Mouse (Mus musculus): Measurements from ENCODE around the gene Fam107b. TPM values are rescaled to one million over a fixed set of nuclear protein-coding genes. Genes with fewer than 3 reads are reported as not detected.
A peak's percentile ranks its signal among the peaks of the same experiment; 100 is the strongest.

Gene Fam107b
- polyA plus RNA-seq, 1 experiment from 2014 or later, result 38.3 TPM

DNA sequence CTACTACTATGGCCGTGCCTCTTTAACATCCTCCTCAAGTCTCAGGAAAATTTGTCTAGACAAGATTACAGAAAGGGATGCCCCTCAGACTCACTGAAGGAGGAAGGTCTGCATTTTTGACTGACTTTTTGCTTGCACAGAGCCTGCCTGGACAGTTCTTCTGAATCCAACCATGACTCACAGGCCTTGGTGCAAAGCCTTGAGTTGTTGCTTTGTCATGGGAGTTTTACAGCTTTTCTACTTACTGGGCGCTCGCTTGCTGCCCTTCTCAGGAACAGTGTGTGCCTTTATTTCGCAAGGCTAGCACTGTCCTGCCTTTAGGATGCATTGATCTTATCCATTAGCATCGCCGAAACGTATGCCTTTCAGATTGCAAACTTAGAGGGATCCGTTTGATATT lies 215.3 kb downstream of the Fam107b start:
- Histone ChIP-seq H3K4me3 (no peak overlapping the region), H3K4me1 (replicated peaks) (no peaks in the 10 kb centered on the region), H3K9ac (no peak overlapping the region), H3K4me2 (no peak overlapping the region), H3K27me3 (no peaks in the 10 kb centered on the region), H3K9me3 (no peaks in the 10 kb centered on the region), H3K36me3 (peaks cover 19% of the 10 kb centered on the region), H3K27ac (replicated peaks) (no peak overlapping the region)
- 85% methylated on average over 8 of the region's 8 CpGs for WGBS
- ATAC-seq (ENCODE audit: low read depth), result no peak

DNA sequence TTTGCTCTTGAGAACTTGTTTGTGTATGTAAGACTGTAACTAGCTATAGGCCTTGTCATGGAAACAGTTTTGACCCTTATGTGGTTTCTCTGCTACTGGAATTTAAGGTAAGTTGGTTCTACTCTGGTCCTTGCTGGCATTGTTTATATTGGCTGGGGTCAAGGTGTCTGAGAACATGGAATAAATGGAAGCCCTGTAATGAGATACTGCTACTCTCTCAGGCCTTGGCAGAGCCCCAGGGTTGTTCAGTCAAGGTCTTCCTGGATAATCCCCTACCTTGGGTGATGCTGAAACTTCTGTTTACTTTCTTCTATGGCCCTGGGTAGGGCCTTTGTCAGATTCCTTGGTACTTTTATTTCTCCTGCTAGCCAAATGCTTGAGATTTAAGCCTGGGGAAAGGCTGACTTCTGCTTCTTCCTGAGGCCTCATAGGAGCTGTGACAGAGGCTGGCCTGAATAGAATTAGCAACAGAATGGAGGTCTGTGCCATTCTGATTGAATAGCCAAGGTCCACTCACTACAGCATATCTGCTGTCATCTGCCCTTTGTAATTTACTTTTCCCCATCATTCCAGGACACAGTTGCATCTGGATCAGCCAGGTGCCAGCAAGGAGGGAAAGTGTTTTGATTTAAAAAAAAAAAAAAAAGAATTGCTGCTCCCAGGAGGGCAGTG lies 217.6 kb downstream of the Fam107b start:
- Histone ChIP-seq H3K4me2 (no peak overlapping the region), H3K36me3 (no peaks in the 10 kb centered on the region), H3K4me3 (no peak overlapping the region), H3K27me3 (no peaks in the 10 kb centered on the region), H3K27ac (replicated peaks) (no peak overlapping the region), H3K9me3 (no peaks in the 10 kb centered on the region), H3K9ac (no peak overlapping the region), H3K4me1 (replicated peaks) (no peaks in the 10 kb centered on the region)
- no peak for ATAC-seq (ENCODE audit: low read depth)

DNA sequence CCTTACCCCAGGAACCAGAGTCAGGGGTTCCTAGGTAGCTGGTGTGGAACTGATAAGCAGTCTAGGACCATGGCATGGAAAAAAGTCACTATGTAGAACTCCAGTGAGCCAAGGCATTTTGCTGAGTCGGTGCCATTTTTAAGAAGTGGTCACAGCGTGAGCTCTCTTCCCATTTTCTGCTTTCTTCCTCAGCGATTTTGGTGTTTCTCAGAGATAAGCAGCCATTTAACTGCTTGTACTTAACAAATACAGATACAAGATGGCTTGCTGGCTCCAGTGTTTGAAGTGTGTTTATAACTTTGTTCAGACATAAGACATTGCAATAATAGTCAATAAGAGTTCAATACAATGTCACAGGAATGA lies 218.1 kb downstream of the Fam107b start:
- H3K9me3 ChIP-seq, result no peaks in the 10 kb centered on the region
- no peak overlapping the region for H3K4me2 ChIP-seq
- H3K4me3 ChIP-seq, result no peak overlapping the region
- H3K36me3 ChIP-seq, result no peaks in the 10 kb centered on the region
- H3K4me1 ChIP-seq (replicated peaks), result no peaks in the 10 kb centered on the region
- ATAC-seq (ENCODE audit: low read depth), result no peak
- H3K27me3 ChIP-seq, result no peaks in the 10 kb centered on the region
- H3K9ac ChIP-seq, result no peak overlapping the region
- WGBS, result 77% methylated on average over 3 of the region's 3 CpGs
- no peak overlapping the region for H3K27ac ChIP-seq (replicated peaks)

DNA sequence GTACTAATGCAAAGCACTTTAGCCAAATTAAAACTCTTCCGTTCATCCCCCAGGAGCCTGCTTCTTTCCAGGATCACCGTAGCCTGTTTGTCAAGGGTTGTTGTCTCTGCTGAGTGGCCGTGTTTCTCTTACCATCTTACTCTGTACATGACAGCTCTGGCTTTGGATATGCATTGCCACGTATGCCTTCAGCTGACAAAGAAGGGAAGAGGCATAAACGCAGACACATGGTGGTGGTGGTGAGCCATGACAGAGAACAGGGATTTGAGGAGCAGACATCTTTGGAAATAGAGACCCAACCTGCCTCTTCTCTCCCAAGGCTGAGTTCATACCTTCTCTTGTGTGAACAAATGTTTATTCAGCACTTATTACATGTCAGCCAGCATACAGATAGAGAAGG lies 226.3 kb downstream of the Fam107b start:
- Histone ChIP-seq H3K4me1 (replicated peaks) (peaks cover 12% of the 10 kb centered on the region), H3K27me3 (0 out of 2 replicates have a peak, but pooled peaks cover 7% of the 10 kb centered on the region), H3K36me3 (no peaks in the 10 kb centered on the region), H3K27ac (replicated peaks) (no peak overlapping the region), H3K4me2 (no peak overlapping the region), H3K9me3 (no peaks in the 10 kb centered on the region), H3K4me3 (no peak overlapping the region), H3K9ac (no peak overlapping the region)
- 64% methylated on average over 5 of the region's 5 CpGs for WGBS
- no peak for ATAC-seq (ENCODE audit: low read depth)

DNA sequence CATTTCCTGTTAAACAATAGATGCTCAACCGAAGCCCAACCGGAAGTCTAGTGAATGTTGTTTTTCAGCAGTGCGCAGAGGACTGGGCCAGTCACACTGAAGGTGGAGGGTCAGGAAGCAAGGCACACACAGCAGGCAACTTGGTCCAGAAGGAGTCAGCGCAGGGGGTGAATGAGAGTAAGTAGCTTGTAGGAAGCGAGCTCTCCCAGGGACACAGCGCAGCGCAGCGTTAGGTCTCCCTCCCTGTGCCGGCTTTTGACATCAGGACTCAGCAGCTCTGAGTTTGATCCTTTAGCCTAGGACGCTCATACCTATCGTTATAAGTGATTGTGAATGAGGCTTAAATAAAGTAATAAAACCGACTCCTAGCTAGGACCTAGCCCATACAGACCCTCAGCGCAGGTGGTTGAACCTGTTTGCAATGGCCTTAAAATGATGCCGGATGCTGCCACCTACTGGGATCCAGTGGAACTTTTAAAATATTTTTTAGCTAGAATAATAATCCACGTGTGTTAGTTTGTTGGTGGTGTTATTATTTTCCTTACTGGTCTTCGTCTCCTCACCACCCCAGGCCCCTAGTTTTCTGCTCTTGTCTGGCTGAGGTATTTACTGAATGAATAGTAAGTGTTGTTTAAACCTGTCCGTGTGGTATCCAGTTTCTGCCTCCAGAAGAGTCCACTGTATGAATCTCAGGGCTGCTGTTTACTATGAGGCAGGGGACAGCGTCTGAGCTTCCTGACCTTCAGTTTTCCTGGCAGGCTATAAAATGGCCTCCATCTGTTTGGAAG lies 229.7 kb downstream of the Fam107b start:
- H3K27me3 ChIP-seq, result 0 out of 2 replicates have a peak, but pooled peaks cover 7% of the 10 kb centered on the region
- ATAC-seq (ENCODE audit: low read depth), result peak; percentile 81
- no peak overlapping the region for H3K27ac ChIP-seq (replicated peaks)
- WGBS, result 15% methylated on average over 18 of the region's 18 CpGs
- H3K4me3 ChIP-seq, result peak overlapping the region; percentile 30
- no peaks in the 10 kb centered on the region for H3K9me3 ChIP-seq
- no peaks in the 10 kb centered on the region for H3K36me3 ChIP-seq
- H3K9ac ChIP-seq, result peak overlapping the region; percentile 34; the same call in 1 of the 2 replicates
- peaks cover 12% of the 10 kb centered on the region for H3K4me1 ChIP-seq (replicated peaks)
- H3K4me2 ChIP-seq, result peak overlapping the region; percentile 57

DNA sequence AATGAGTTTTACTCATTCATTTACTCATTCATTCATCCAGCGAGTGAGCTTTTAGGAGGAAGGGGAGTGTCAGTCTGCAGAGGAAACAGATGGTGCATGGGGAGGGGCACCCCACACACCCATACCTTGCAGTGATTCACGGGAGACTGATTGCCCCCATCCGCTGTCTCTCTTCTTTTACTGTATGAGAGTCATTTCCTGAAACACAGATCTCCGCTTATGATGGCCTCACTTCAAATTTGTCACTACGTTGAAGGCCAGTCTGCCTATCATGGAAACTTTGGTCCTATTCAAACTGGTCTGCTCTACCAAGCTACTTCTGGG lies 230.2 kb downstream of the Fam107b start:
- H3K9me3 ChIP-seq, result no peaks in the 10 kb centered on the region
- 44% methylated on average over 5 of the region's 5 CpGs for WGBS
- no peak overlapping the region for H3K4me2 ChIP-seq
- ATAC-seq (ENCODE audit: low read depth), result 0 out of 2 replicates have a peak, but pooled peaks have one; percentile 32
- peaks cover 12% of the 10 kb centered on the region for H3K4me1 ChIP-seq (replicated peaks)
- H3K36me3 ChIP-seq, result no peaks in the 10 kb centered on the region
- H3K4me3 ChIP-seq, result no peak overlapping the region
- 0 out of 2 replicates have a peak, but pooled peaks cover 7% of the 10 kb centered on the region for H3K27me3 ChIP-seq
- no peak overlapping the region for H3K9ac ChIP-seq
- H3K27ac ChIP-seq (replicated peaks), result no peak overlapping the region

DNA sequence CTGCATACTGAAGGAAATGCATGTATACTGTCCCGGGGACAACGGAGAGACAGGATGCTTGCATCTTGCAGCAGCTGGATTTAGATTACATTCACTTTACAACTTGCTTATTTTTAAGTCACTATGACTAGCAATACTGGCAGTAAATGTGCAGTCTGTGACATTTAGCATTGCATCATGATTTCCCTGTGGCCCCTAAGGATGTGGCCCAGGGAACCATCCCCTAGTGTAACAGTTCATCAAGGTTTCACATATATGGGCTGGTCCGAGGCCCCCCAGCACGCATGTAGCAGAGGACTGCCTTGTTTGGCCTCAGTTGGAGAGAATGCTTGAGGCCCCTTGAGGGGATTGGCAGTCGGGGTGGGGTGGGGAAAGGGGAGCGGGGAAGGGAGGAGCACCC lies 235.5 kb downstream of the Fam107b start:
- H3K36me3 ChIP-seq, result no peaks in the 10 kb centered on the region
- H3K4me3 ChIP-seq, result no peak overlapping the region
- ATAC-seq (ENCODE audit: low read depth), result no peak
- 64% methylated on average over 6 of the region's 6 CpGs for WGBS
- no peak overlapping the region for H3K4me2 ChIP-seq
- no peaks in the 10 kb centered on the region for H3K9me3 ChIP-seq
- no peaks in the 10 kb centered on the region for H3K27me3 ChIP-seq
- no peak overlapping the region for H3K9ac ChIP-seq
- no peaks in the 10 kb centered on the region; the same call in 1 of the 2 replicates for H3K4me1 ChIP-seq (replicated peaks)
- no peak overlapping the region for H3K27ac ChIP-seq (replicated peaks)

DNA sequence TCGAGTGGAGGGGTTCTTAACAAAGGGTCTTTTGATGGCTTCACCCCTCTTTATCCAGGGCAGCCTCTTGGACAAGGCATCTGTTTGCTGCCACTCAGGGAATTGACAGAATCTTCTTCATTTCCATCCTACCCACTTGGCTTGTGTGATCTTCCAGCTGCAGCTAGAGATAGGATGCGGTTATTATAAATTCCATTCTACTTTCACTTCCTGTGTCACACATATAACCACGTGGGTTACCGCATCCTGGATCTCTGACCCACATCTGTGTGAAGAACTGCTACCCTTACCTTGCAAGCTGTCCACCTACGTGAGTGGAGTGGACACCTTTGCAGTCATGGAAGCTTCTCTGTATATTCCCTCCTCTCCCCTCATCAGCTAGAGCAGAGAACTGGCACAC lies 240.0 kb downstream of the Fam107b start:
- no peak for ATAC-seq (ENCODE audit: low read depth)
- Histone ChIP-seq H3K9me3 (no peaks in the 10 kb centered on the region), H3K4me3 (no peak overlapping the region), H3K4me2 (no peak overlapping the region), H3K4me1 (replicated peaks) (no peaks in the 10 kb centered on the region), H3K36me3 (no peaks in the 10 kb centered on the region), H3K27me3 (no peaks in the 10 kb centered on the region), H3K27ac (replicated peaks) (no peak overlapping the region), H3K9ac (no peak overlapping the region)
- WGBS, result 73% methylated on average over 5 of the region's 5 CpGs

DNA sequence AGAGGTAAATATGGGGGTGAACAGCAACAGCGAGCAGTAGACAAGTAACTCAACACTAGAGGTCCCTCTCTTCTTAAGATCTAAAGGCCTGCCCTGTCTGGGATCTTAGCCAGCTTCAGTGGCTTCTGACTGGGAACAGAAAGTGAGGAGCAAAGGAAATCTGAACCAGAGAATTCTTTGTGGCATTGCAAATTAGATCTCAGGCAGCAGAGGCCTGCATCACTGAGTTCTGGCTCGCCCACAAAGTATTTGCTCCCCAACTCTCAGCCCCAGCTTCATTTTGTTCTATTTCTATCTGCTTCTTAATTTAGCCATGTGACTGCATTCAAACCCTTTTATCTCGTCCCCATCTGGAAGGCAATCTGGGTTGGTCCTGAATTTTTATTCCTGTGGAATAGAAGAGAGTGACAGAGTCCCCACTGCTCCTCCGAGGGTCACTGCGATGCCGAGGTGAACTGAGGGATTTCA lies 245.9 kb downstream of the Fam107b start:
- H3K27me3 ChIP-seq, result no peaks in the 10 kb centered on the region
- no peak overlapping the region for H3K4me3 ChIP-seq
- peak overlapping the region; percentile 33; the same call in 1 of the 2 replicates for H3K27ac ChIP-seq (replicated peaks)
- no peaks in the 10 kb centered on the region for H3K36me3 ChIP-seq
- peaks cover 10% of the 10 kb centered on the region for H3K4me1 ChIP-seq (replicated peaks)
- WGBS, result 75% methylated on average over 6 of the region's 6 CpGs
- peak; percentile 57; the same call in 1 of the 2 replicates for ATAC-seq (ENCODE audit: low read depth)
- no peak overlapping the region for H3K4me2 ChIP-seq
- H3K9ac ChIP-seq, result no peak overlapping the region
- no peaks in the 10 kb centered on the region for H3K9me3 ChIP-seq

DNA sequence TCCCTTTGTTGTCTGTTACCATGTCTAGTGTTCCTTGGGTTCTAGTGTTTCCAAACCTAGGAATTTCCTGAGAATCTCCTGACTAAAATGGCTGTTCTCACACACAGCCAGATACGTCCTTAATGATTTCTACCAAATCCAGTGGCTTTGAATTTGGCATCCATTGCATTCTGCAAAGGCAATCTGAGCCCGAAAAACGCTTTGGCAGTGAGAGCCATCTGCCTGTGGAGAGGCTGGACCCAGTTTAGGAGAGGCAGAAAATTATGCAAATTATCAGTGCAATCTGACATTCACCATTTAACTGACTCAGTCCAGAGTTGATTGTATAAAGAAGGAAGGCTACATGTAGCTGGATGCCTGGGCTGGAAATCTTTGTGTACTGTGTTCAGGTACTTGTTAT lies 247.3 kb downstream of the Fam107b start:
- Histone ChIP-seq H3K36me3 (no peaks in the 10 kb centered on the region), H3K9me3 (no peaks in the 10 kb centered on the region), H3K4me1 (replicated peaks) (peaks cover 14% of the 10 kb centered on the region), H3K27ac (replicated peaks) (no peak overlapping the region), H3K9ac (no peak overlapping the region), H3K4me3 (no peak overlapping the region), H3K4me2 (no peak overlapping the region), H3K27me3 (no peaks in the 10 kb centered on the region)
- ATAC-seq (ENCODE audit: low read depth), result no peak
- 89% methylated on average over 3 of the region's 3 CpGs for WGBS

DNA sequence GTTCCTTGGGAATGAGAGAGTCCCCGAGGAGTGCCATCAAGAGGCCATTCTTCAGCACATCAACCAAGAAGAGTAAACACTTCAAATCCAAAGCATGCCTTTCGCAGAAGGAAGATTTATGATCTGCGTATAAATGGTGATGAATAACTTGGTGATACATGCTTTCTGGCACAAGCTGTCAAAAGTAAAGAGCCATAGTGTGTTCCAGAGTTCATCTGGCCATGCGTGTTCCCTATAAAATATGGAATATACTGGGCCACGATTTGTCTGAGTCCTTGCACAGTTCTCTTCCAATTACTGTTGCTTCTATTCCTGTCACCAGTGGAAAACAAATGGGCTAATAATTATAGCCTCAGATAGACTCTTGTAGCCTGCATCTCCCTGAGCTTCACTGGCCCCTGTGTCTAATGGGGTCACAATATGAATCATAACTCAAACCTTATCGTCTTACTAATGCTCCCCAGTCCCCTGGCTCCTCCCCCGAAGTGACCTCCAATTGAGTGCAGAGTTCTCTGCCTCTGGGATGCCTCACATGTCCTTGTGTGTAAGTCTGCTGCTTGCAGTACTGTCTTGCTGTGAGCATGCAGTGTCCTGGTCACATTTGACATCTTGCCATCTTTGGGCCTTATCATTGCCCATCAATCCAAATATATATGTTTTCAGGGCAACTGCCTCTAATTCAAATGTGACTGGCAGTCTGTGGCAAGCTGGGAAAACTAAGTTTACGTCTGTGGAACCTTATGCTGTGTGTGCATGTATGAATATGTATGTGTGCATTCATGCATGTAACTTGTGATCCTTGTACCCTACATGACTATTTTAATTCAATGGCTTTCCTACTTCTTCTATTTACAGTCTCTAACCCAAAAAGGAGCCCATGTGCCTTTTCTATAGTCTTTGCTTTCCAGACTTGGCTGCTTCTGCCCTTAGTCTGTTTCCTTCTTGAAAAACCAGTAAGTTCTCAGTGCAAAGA lies 252.5 kb downstream of the Fam107b start:
- H3K4me3 ChIP-seq, result no peak overlapping the region
- no peaks in the 10 kb centered on the region for H3K9me3 ChIP-seq
- no peaks in the 10 kb centered on the region for H3K36me3 ChIP-seq
- no peaks in the 10 kb centered on the region for H3K27me3 ChIP-seq
- ATAC-seq (ENCODE audit: low read depth), result peak; percentile 36; the same call in 1 of the 2 replicates
- H3K4me1 ChIP-seq (replicated peaks), result peaks cover 18% of the 10 kb centered on the region
- H3K27ac ChIP-seq (replicated peaks), result no peak overlapping the region
- 49% methylated on average over 8 of the region's 8 CpGs for WGBS
- H3K4me2 ChIP-seq, result no peak overlapping the region
- H3K9ac ChIP-seq, result no peak overlapping the region

All from neural tube, embryonic 13.5 days (tissue).